Mouse (Mus musculus) left cerebral cortex, postnatal 14 days (tissue): Measurements from ENCODE around the gene Ndrg2. TPM values are rescaled to one million over a fixed set of nuclear protein-coding genes. Genes with fewer than 3 reads are reported as not detected.
"Not testable (repeated sequence)": the region's sequence is repeated elsewhere in the genome, so short reads cannot be mapped to it uniquely, and the experiment has no call there.

Experiments used
- DNase-seq, 2 experiments: peaks; one replicate each; pipeline ENCODE4 v3.0.0; 2021 to 2022; ENCODE audit warnings: low spot score in 2 of 2, mixed read lengths in 1 of 2
- intact Hi-C: fragments of 180-260 bp; cut with DNase I; formaldehyde crosslinking; loops from one replicate; pipeline ENCODE4 v1.15.1; 2025
- long read RNA-seq, 2 experiments: library from polyadenylated mRNA; stranded (forward); transcript quantifications; one replicate each; pipeline ENCODE4 v2.0.0; 2021
- total RNA-seq, 2 experiments: library from RNA; stranded (reverse); gene quantifications; 2 replicates each; pipeline ENCODE4 v1.2.3; 2021

The Ndrg2 gene
- total RNA-seq, result 100 to 1,000 TPM; 508 to 561 TPM
- long read RNA-seq, experiment 1, transcript Ndrg2-202 (15 exons, 2,103 nt), result major isoform, 525 of 1,050 reads
- long read RNA-seq, experiment 1, transcript Ndrg2-201 (16 exons, 2,099 nt), result minor isoform, 113 of 1,050 reads
- long read RNA-seq, experiment 1, partial matches to known transcripts, result 107 of 1,050 reads
- long read RNA-seq, experiment 1, other reads (novel, unspliced or antisense), result 305 of 1,050 reads
- long read RNA-seq, experiment 2, transcript Ndrg2-201 (16 exons, 2,099 nt), result minor isoform, 98 of 864 reads
- long read RNA-seq, experiment 2, transcript Ndrg2-202 (15 exons, 2,103 nt), result major isoform, 464 of 864 reads
- long read RNA-seq, experiment 2, partial matches to known transcripts, result 65 of 864 reads
- long read RNA-seq, experiment 2, other reads (novel, unspliced or antisense), result 237 of 864 reads

DNA sequence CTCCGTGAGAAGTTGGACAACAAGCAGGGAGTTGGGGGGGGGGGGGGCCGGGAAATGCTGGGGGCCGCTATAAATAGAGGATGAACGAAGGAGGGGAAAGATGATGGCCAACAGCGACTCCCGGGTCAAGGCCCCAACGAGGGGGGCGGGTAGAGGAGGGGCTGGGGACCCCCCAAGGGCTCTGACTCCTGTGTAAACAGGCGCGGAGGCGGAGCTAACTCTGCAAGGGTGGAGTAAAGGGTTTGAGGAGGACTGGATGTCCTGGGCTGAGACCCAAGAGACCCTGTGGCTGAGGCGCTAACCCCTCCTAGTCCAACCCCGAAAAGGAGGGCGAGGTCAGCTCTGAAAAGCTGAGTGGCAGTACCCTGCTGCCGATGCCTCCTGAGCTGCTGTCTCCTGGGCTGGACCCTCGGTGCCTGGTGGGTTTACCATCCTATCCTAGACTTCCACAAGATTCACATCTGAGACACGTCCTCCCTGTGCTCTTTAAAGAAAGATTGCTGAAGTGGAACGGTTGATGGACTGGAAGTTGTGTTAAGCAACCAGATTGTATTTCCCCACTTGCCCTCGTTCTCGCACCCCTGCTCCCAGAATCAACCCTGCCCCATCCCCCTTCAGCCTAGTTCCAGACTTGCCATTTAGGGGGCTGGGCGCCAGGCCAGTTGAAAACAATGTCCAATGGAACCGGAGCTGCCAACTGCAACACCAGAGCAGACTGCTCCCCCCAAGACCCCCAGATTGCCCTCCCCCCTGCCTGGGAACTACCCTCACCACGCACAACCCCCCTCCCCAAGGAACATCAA is at the start of gene Ndrg2:
Ndrg2 (minus strand) TSS at position 199 of the 803 bp plus-strand sequence.
- intact Hi-C loops, result no loop called here
- DNase-seq, result peak; percentile 73 to 82

DNA sequence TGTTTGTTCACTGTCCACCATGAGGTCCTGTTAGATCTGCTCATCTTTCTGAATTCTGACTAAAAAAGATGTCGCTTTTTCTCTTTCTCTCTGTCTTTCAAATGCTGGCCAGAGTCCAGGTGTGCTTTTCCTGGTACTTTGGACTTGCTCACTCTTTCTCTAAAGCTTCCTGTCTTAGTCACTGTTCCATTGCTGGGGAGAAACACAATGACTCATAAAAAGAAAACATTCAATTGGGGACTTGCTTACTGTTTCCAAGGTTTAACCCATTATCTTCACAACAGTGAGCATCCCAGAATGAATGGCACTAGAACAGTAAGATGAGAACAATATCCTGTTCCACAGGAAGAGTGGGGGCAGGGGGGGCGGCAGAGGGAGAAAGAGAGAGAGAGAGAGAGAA is 46.4 kb upstream of the Ndrg2 start:
- intact Hi-C loops, result no loop called here

DNA sequence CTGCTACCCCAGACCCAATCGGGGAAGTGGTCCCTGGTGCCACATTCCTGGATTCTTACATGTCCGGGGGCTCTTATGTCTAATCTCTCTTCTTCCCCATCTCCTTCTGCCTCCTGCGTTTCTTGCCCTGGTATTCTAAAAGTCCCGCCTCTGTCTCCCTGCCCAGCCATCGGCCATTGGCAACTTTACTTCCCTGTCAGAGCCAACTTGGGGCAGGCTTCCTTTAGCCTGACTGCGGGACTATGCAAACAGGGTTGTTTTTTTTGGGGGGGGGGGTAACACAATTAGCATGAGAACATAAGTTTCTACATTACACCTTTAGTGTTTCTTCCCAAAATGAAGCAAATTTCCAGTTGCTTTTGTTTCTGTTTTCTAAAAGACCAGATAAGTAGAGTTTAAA is 29.4 kb upstream of the Ndrg2 start:
- intact Hi-C loops, result no loop called here
- DNase-seq, result no peak

More for the DNA sequence above, 46.4 kb upstream of the Ndrg2 start:
- DNase-seq, result no peak

DNA sequence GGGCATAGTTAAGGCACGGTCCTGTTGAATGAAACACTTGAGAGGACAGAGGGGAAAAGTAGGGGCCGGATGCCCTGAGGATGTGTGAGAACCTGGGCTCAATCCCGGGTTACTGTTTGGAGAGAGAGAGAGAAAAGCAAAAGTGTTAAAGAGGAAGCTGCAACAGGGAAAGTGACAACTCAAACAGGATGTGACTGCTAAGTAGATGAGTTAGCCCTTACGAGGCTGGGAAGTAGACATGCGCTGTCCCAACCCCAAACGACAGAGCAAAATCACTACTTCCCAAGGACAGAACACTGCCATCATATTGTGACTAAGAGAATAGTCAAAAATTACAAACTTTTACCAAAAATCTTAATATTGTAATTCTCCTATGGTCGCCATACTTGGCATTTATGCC is 28.3 kb upstream of the Ndrg2 start:
- intact Hi-C loops, result no loop called here

DNA sequence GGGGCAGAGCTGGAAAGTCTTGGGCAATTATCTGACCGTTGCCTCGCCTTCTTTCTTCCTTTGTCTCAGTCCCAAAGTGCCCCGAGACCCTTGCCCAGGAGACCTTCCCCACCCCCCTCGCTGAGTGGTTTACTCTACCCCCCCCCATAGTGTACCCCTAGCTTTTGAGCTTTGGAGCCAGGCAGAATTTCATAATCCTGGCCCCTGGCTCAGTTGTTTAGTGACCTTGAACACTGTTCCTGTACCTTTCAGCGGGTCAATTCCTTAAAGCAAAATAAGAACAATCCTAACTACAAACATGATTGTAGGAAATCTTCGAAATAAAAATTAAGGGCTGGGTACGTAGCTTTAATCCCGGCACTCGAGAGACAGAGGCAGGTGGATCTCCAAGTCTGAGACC is 27.6 kb upstream of the Ndrg2 start:
- intact Hi-C loops, result no loop called here
- DNase-seq, result no peak

More for the DNA sequence above, 28.3 kb upstream of the Ndrg2 start:
- no peak for DNase-seq

DNA sequence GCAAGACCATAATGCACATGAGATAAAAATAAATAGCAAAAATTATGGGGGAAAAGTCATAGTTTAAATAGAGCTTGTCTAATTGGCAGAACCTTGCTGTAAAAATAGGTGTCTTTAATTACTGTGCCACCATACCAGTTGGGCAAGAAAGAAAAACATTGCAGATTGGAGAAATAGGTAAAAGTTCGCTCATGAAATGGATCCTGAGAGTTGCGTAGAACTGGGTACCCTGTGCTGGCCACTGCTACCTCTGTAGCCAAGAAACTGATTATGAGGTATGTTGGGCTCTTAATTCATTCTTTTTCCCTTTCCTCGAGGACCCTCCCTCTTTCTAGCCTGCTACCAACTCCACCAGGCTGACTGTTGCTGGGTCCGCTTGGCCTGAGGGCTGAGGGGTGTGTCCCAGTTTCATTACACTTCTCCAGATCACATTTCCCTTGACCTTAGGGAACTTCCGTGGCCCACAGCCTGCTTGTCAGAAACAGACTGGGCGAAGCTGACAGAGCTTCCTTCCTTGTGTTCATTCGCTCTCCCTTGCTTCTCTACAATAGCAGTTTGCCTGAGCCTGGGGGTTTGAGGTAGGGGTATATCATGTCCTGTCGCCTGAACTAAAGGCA is 27.1 kb upstream of the Ndrg2 start:
- intact Hi-C loops, result no loop called here
- no peak for DNase-seq

DNA sequence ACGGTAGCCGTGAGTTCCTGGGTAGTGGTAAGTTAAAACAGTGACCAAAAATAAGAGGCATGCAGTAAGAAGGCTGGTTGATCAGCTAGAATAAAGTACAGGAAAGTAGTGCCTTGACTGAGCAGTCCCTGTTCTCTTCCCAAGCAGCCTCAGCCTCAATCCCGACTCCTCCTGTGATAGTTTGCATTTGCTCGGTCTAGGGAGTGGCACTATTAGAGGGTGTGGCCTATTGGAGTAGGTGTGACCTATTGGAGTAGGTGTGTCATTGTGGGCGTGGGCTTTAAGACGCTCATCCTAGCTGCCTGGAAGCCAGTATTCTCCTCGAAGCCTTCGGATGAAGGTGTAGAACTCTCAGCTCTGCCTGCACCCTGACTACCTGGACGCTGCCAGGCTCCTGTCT is 25.0 kb upstream of the Ndrg2 start:
- intact Hi-C loops, result no loop called here

DNA sequence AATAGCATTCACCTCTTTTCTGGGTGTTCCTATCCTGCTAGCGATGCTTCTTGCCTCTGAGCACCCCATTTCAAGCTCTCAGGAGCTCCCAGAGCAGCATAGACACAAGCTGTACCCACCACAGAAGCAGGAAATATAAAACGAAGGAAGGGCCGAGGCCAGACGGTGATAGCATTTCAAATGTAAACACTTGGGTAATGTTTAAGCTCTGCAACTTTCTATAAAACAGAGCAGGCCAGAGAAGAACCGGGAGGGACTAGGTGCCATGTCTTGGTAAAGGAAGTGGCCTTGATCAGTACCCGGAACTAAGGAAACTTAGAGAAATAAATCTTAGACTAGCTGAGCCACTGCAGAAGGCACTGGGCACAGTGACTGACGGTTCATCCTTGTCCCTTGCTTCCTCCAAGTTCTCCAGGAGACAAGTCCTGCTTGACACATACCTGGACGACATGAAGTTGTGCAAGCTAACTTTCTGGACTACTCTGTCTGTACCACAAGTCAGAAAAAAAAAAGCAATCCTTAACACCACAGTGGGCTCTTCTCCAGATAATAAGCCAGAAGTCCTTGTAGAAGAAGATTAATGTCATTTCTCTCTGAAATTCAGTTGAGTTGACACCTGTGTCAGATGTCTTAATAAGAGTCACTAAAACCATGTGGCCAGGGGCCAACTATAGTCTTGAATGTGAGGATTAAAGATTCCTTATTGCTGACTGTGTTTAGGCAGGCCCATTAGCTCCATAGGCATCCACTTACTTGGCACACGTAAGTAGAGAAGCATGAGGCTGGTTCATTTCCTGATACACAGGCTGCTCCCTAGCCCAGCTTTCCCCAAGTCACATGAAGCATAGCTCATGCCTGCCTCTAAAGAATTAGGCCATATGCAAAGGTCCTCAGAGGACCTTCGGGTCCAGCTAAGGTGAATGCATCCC is 18.4 kb upstream of the Ndrg2 start:
- no peak for DNase-seq
- intact Hi-C loops, result loop anchor here (5.0 kb wide), 1 partner anchor 55 kb away; no protein-coding TSS in a partner anchor

More for the DNA sequence above, 25.0 kb upstream of the Ndrg2 start:
- DNase-seq, result no peak

DNA sequence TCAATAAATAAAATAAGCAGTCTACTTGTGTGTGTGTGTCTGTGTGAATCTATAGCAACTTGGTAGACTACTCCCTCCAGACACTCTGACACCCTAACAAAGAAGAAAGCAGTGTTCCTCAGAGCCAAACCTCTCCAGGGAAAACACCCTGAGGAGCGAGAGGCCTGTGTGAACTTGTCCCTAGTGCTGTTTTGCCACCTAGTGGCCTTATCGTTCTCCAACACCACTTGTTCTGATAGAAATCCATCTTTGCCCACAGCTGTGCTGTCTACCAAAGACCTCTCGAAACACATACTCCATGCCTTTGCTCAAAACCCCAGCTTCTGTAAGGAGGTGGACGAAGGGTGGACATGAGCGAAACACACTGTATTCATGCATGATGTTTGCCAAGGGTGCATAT is 16.9 kb upstream of the Ndrg2 start:
- DNase-seq, result peak; percentile 78
- intact Hi-C loops, result loop anchor here (2.0 to 5.0 kb wide), 2 partner anchors 26 to 56 kb away; no protein-coding TSS in a partner anchor

DNA sequence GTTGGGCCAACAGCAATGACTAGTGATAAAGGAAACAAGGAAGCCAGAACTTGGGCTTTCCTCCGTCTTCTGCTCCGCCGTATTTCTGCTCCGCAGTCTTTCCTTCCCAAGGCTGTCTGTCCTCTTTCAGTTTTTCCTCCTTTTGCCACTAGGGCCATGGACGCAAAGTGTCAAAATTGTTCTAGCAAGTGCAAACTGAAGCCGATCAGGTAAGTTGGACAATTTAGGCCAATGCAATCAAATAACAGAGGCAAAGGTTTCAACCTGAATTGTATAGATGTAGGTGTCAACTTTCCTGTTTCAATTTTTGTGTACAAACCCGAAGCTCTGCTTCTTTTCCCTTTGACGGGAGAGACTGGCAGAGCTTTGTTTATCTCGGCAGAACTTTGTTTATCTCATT is 16.0 kb upstream of the Ndrg2 start:
- DNase-seq, result no peak
- intact Hi-C loops, result loop anchor here (2.0 to 5.0 kb wide), 2 partner anchors 25 to 57 kb away; no protein-coding TSS in a partner anchor

DNA sequence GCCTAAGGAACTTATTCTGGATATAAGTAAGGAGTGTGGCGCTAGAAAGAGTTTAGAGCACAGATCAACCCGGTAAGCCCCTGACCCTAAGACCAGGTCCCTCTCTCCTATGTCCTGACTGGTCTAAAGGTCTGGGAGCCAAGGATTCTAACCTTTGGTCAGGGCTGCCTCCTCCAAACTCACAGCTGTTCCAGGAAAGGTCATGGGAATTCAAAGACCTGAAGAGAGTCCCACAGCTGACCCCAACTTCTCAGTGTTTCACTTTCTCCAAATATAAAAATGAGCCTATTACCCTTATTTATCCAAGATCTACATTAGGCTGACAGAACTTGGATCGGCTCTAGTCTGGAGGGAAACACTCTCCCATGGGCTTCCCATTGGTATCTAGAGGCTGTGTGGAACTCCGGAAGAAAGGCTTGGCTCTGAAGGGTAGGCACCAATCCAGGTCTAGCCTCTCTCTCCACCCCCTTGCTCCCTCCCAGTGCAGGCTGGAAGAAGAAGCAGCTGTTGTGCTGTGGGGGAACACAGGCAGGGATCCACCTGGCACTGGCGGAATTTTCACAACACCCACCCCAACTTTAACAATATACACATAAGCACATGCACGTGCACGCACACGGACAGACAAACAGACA is 15.5 kb upstream of the Ndrg2 start:
- DNase-seq, result peak; percentile 66 to 84
- intact Hi-C loops, result no loop called here

DNA sequence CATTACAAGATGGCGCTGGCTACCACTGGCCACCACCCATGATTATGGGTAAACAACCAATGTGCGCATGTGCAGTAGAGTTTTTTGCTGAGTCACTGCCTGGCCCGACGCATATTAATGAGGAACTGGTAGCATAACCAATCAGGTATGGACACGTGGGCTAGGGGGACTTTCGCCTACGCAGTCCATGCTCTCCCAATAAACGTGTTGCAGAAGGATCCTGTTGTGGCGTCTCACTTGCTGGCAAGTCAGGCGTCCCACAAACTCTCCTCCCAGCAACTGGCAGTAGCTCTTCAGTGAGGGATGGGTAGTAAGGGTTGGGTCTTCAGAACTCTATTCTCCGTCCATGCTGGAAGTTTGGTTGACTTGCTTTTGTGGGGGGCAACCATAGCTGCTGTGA is 13.0 kb upstream of the Ndrg2 start:
- DNase-seq, intact Hi-C loops: not testable (repeated sequence)

DNA sequence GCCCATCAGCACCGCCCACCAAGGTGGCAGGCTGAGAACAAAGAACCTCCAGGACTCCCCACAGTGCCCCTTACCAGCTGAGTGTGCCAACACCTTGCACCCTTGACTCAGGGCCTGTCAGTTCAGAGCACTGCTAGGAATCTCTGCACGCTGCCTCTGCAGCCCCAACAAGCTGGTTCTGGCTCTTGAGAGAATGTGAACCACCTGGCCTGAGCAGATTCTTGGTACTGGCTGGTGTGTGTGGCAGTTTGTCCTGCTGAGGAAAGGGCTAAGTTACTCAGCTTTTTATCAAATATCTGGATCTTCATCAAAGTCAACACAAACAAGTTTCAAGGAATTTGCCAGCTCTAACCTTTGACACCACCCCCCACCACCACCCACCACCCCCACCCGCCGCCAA is 9.5 kb upstream of the Ndrg2 start:
- intact Hi-C loops, result no loop called here
- DNase-seq, result no peak

DNA sequence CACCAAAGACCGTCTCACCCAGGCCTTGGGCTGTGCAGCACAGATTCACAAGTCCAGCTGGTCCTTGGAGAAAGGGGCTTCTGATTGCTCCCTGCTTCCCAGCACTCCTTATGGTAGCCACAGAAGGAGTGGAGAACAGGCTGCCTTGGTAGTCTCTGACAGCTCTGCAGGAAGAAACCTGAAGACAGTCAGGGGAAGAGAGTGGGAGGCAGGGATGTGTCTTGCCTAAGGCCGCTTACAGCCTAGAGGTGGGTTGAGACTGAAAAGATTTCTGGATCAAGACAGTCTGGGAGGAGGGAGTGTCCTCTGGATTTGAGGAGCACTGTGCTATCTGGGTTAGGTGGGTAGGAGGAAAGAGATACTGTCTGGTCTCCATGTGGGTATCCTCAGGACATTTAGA is 9.0 kb upstream of the Ndrg2 start:
- DNase-seq, result no peak
- intact Hi-C loops, result no loop called here

DNA sequence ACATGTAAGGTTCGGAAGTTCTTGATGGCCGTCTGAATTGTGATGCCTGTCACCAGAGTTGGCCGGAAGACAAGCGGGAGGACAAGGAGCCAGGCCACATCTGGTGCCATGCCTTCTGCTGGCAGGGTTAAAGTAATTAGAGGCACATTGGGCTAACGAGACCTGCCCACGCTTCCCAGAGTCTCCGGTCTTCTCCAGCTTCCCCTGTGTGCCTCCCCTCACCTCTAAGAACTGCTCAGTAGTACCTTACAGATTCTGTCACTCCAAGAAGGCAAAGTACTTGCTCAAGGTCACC is 8.6 kb upstream of the Ndrg2 start, which contains the start of gene Rnase13:
Rnase13 (minus strand) TSS at position 203 of the 295 bp plus-strand sequence.
- no peak for DNase-seq
- intact Hi-C loops, result no loop called here

DNA sequence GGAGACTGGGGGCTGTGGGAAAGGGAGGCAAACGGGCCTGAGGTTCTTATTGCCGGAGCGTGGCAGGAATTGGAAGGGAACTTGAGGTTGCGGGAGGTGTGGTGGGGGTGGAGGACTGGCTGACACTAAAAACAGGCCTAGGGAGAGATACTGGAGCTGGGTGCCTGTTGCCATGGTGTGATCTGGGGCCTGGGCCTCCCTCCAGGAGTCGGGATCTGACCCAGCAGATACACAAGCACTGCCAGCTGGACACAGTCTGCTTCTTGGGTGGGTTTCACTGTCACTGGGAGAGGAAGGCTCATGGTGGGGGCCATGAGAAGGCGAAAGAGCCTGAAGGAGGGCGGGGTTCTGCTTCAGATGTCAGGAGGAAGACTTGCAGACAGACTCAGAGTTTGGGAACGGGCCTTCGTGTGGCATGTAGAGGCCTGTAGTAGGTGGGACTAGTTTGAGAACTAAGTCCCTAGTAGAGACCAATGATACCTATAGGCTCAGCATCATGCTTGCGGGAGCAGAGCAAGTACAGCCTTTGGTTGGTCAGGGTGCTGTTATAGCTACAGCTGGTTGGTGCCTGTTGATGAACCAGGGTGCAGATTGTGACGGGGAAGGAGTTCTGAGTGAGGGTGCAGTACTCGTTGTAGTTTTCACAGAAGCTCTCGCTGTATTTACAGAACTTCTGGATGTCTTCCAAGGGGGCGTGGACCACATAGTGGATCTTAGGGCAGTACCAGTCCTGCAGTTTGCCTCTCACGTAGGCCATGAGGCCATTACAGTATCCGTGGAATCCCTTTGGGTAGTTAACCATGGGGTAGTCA is 8.0 kb upstream of the Ndrg2 start:
- intact Hi-C loops, result no loop called here
- peak; percentile 46 to 66 for DNase-seq

DNA sequence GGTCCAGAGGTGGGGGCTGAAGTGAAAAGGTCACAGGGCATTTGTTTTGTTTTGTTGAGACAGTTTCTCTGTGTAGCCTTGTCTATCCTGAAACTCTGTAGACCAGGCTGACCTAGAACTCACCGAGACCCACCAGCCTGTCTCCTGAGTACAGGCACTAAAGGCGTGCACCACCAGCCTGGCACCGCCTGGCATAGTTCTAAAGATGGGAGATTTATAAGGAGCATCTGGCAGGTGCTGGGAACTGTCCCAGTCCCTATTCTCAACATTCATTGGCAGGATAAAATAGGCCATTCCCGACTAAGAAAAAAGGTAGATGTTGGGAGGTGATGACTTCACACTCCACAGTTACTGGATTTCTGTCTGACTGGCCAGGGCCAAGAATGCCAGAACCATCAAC is 5.0 kb upstream of the Ndrg2 start:
- intact Hi-C loops, result no loop called here

DNA sequence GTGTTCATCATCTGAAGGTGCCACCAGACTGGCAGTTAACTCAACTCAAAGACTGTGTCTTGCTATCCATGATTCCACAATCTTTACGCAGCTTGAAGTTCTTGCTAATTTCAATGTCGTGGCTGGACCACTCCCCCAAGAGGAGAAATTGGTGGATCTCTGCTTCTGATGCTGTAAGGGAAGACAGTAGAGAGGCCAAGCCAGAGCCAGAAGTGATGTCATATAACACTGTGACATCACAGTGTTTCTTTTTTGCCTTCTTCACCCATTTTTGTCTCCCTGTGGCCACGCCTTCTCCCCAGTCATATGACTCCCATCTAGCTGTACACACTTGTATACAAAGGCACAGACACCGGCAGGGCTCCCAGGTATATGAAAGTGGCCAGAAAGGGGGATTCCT is 4.2 kb upstream of the Ndrg2 start, which contains the start of gene Tppp2:
Tppp2 (plus strand) TSS at position 301 of the 400 bp plus-strand sequence.
- DNase-seq, result no peak
- intact Hi-C loops, result no loop called here

More for the DNA sequence above, 5.0 kb upstream of the Ndrg2 start:
- DNase-seq, result no peak
